Comparison of ENCODE assay signal across 11 mouse cellular contexts in the genomic region with DNA sequence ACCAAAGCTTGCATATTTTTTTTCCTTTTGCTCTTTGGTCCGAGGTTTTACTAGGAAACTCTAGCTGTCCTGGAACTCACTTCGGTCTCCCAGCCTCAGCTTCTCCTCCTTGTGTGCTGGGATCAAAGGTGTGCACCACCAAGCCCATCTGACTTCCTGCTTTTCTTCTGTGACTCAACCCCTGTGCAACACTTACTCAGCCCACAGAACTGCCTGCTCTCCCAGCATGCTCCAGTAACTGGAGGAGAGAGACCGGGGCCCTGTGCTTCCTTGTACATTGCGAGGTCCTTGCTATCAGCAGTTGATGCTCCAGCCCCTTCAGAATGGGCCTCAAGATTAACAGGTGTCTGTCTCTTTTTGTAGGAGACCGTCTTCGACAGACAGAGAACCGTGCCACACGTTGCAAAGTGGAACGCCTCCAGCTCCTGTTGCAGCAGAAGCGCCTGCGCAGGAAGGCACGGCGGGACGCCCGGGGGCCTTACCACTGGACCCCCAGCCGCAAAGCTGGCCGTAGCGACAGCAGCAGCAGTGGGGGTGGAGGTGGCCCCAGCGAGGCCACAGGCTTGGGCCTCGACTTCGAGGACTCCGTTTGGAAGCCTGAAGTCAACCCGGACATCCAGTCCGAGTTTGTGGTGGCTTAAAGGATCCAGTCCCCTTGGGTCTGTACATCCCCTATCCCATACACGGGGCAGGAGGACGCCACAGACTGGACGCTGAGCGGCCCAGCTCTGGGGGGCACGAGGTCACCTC. TPM values are rescaled to one million over a fixed set of nuclear protein-coding genes. Genes with fewer than 3 reads are reported as not detected.
DNase-seq lines count a peak whose midpoint lies in the region; ATAC-seq and TF ChIP-seq lines count a peak whose summit lies in the region.
"Had no signal": no experiment of that assay in that cellular context is flagged by ENCODE, and none has a peak within 500 bp of the region (broad histone marks: within the 10 kb centered on the region; RNA-seq: fewer than 3 reads in every experiment).

No protein-coding gene starts in this region.

- no peak for TF ChIP-seq CTCF in E14TG2a.4 (conservative IDR thresholded peaks at IDR 0.05; ENCODE audit: low read length)
- TF ChIP-seq CTCF in liver, postnatal 0 days (IDR thresholded peaks at IDR 0.05; ENCODE audit: low read depth), result no peak

- peaks cover 44 to 85% of the 10 kb centered on the region in 2 experiments for H3K4me1 ChIP-seq in heart, embryonic 14.5 days (ENCODE audit: control insufficient read depth in 2 of 2, insufficient read depth in 2 of 2, low read length in 2 of 2)
- H3K4me1 ChIP-seq in E14TG2a.4 (replicated peaks; ENCODE audit: low read depth, low read length), result peaks cover 93% of the 10 kb centered on the region
- H3K4me1 ChIP-seq in forebrain, embryonic 15.5 days, result peaks cover 92% of the 10 kb centered on the region
- H3K4me1 ChIP-seq in liver, postnatal 0 days (ENCODE audit: insufficient read depth), result peaks cover 76% of the 10 kb centered on the region

- H3K36me3 ChIP-seq in heart, embryonic 14.5 days (ENCODE audit: control insufficient read depth, insufficient read depth, low read length), result peaks cover 66% of the 10 kb centered on the region
- peaks cover 65% of the 10 kb centered on the region for H3K36me3 ChIP-seq in E14TG2a.4 (ENCODE audit: insufficient read depth, low read length)
- H3K36me3 ChIP-seq in forebrain, embryonic 15.5 days, result peaks cover 56% of the 10 kb centered on the region
- peaks cover 58% of the 10 kb centered on the region for H3K36me3 ChIP-seq in liver, postnatal 0 days (replicated peaks; ENCODE audit: insufficient read depth, low read length)

- no peak overlapping the region for H3K4me3 ChIP-seq in heart, embryonic 14.5 days (ENCODE audit: control insufficient read depth in 1 of 2, insufficient read depth in 1 of 2, low read depth in 1 of 2, low read length in 2 of 2)
- peak overlapping the region; percentile 20; the same call in 1 of the 2 replicates for H3K4me3 ChIP-seq in E14TG2a.4 (replicated peaks; ENCODE audit: low read length)
- H3K4me3 ChIP-seq in forebrain, embryonic 15.5 days, result no peak overlapping the region
- H3K4me3 ChIP-seq in liver, postnatal 0 days (ENCODE audit: low read depth, low read length), result no peak overlapping the region

- peak overlapping the region in 1 of 2 experiments; percentile 99; a peak in 2 of 4 replicates for H3K27ac ChIP-seq in heart, embryonic 14.5 days (replicated peaks in 1 of 2; ENCODE audit: control insufficient read depth in 1 of 2, insufficient read depth in 1 of 2, low read depth in 2 of 2, low read length in 2 of 2)
- peak overlapping the region; percentile 91 for H3K27ac ChIP-seq in forebrain, embryonic 15.5 days (replicated peaks)
- H3K27ac ChIP-seq in liver, postnatal 0 days (ENCODE audit: low read depth), result peak overlapping the region; percentile 92
- H3K27ac ChIP-seq: liver, embryonic 14.5 days had no signal

- H3K9ac ChIP-seq in heart, embryonic 14.5 days (ENCODE audit: low read length), result peak overlapping the region; percentile 22; the same call in 1 of the 2 replicates
- H3K9ac ChIP-seq in forebrain, embryonic 15.5 days (replicated peaks), result no peak overlapping the region
- no peak overlapping the region for H3K9ac ChIP-seq in liver, postnatal 0 days (replicated peaks)
- H3K9ac ChIP-seq: liver, embryonic 14.5 days had no signal

- no peak for DNase-seq in heart, postnatal 4 days
- no peak for DNase-seq in liver, postnatal 0 days
- DNase-seq in thymus, postnatal 0 days (ENCODE audit: low spot score), result no peak
- no peak for DNase-seq in c-Kit-positive CD71-positive TER-119-positive erythroid progenitor cells, embryonic 14.5 days (ENCODE audit: low spot score)
- no peak for DNase-seq in gastrocnemius, adult 8-10 months (ENCODE audit: low spot score in 2 of 2)
- DNase-seq: embryo, embryonic 11 days; thymus, postnatal 4 days had no signal

- no peak overlapping the region for H3K4me2 ChIP-seq in heart, embryonic 14.5 days (ENCODE audit: low read length)
- H3K4me2 ChIP-seq in forebrain, embryonic 15.5 days (replicated peaks), result no peak overlapping the region
- no peak overlapping the region for H3K4me2 ChIP-seq in liver, postnatal 0 days (ENCODE audit: low read depth, low read length)

- WGBS in heart, embryonic 14.5 days, result 81% methylated on average over 29 of the region's 29 CpGs
- WGBS in forebrain, embryonic 15.5 days, result 82% methylated on average over 29 of the region's 29 CpGs
- WGBS in liver, postnatal 0 days (ENCODE audit: insufficient replicate concordance), result 80% methylated on average over 29 of the region's 29 CpGs

- no peak for ATAC-seq in heart, embryonic 14.5 days (ENCODE audit: insufficient number of reproducible peaks, insufficient read depth, low FRiP score, low read depth)
- no peak for ATAC-seq in forebrain, embryonic 15.5 days (replicated peaks)
- no peak for ATAC-seq in liver, postnatal 0 days

- TF ChIP-seq EP300 in liver, postnatal 0 days (IDR thresholded peaks at IDR 0.05; ENCODE audit: low read depth), result no peak

- no peaks in the 10 kb centered on the region for H3K9me3 ChIP-seq in heart, embryonic 14.5 days (ENCODE audit: control insufficient read depth, low read length)
- H3K9me3 ChIP-seq in E14TG2a.4 (ENCODE audit: low read length), result no peaks in the 10 kb centered on the region
- H3K9me3 ChIP-seq in forebrain, embryonic 15.5 days, result no peaks in the 10 kb centered on the region
- H3K9me3 ChIP-seq in liver, postnatal 0 days (ENCODE audit: low read length), result no peaks in the 10 kb centered on the region

- no peaks in the 10 kb centered on the region for H3K27me3 ChIP-seq in heart, embryonic 14.5 days (ENCODE audit: control insufficient read depth, insufficient read depth, low read length)
- no peaks in the 10 kb centered on the region for H3K27me3 ChIP-seq in E14TG2a.4 (ENCODE audit: insufficient read depth, low read length)
- H3K27me3 ChIP-seq in forebrain, embryonic 15.5 days, result no peaks in the 10 kb centered on the region
- H3K27me3 ChIP-seq in liver, postnatal 0 days (ENCODE audit: insufficient read depth, low read length), result no peaks in the 10 kb centered on the region

RNA-seq across cellular contexts. Expression of gene Midn, which starts 8.1 kb away (rescaled TPM):
- polyA plus RNA-seq in heart, embryonic 14.5 days (2014; fragmentation: Nextera tagmentation; extraction: Ambion mirVana), result 21.2 and 25.8 TPM in 2 replicates
- total RNA-seq in heart, postnatal 4 days (2021), result 100 to 1,000 TPM; 145 to 163 TPM
- 33.0 and 34.9 TPM in 2 replicates for polyA plus RNA-seq in forebrain, embryonic 15.5 days (2015; fragmentation: Nextera tagmentation; extraction: Ambion mirVana)
- 3.0 and 4.3 TPM in 2 replicates for polyA plus RNA-seq in liver, postnatal 0 days (2015; fragmentation: Nextera tagmentation; extraction: Ambion mirVana)
- polyA plus RNA-seq in thymus, postnatal 0 days (2015; fragmentation: Nextera tagmentation; extraction: Ambion mirVana), result 13.1 and 18.8 TPM in 2 replicates
- total RNA-seq in gastrocnemius, adult 8-10 months (2022), result 10 to 100 TPM; 20.8 to 36.0 (median 29.5) TPM

RNA-seq across cellular contexts. Expression of gene Cirbp, which starts 9.6 kb away (rescaled TPM):
- 79.4 and 80.7 TPM in 2 replicates for polyA plus RNA-seq in heart, embryonic 14.5 days (2014; fragmentation: Nextera tagmentation; extraction: Ambion mirVana)
- total RNA-seq in heart, postnatal 4 days (2021), result 100 to 1,000 TPM; 163 to 193 TPM
- 350 and 358 TPM in 2 replicates for polyA plus RNA-seq in forebrain, embryonic 15.5 days (2015; fragmentation: Nextera tagmentation; extraction: Ambion mirVana)
- 87.0 and 93.3 TPM in 2 replicates for polyA plus RNA-seq in liver, postnatal 0 days (2015; fragmentation: Nextera tagmentation; extraction: Ambion mirVana)
- 226 and 376 TPM in 2 replicates for polyA plus RNA-seq in thymus, postnatal 0 days (2015; fragmentation: Nextera tagmentation; extraction: Ambion mirVana)
- 10 to 100 TPM; 23.4 to 49.1 (median 31.4) TPM for total RNA-seq in gastrocnemius, adult 8-10 months (2022)

RNA-seq across cellular contexts. Expression of gene Cbarp, which starts 15.5 kb away (rescaled TPM):
- 1.6 and 2.6 TPM in 2 replicates for polyA plus RNA-seq in heart, embryonic 14.5 days (2014; fragmentation: Nextera tagmentation; extraction: Ambion mirVana)
- 1 to 10 TPM; 3.7 to 5.1 TPM for total RNA-seq in heart, postnatal 4 days (2021)
- 29.7 and 39.5 TPM in 2 replicates for polyA plus RNA-seq in forebrain, embryonic 15.5 days (2015; fragmentation: Nextera tagmentation; extraction: Ambion mirVana)
- polyA plus RNA-seq in liver, postnatal 0 days (2015; fragmentation: Nextera tagmentation; extraction: Ambion mirVana), result 0.11 and 0.18 TPM in 2 replicates
- 3.5 and 4.3 TPM in 2 replicates for polyA plus RNA-seq in thymus, postnatal 0 days (2015; fragmentation: Nextera tagmentation; extraction: Ambion mirVana)
- 1 to 10 TPM; 1.9 to 4.0 (median 2.9) TPM for total RNA-seq in gastrocnemius, adult 8-10 months (2022)

RNA-seq across cellular contexts. Expression of gene 1600002K03Rik, which starts 16.6 kb away (rescaled TPM):
- 7.7 and 11.1 TPM in 2 replicates for polyA plus RNA-seq in heart, embryonic 14.5 days (2014; fragmentation: Nextera tagmentation; extraction: Ambion mirVana)
- 1 to 10 TPM; 1.9 to 4.9 TPM for total RNA-seq in heart, postnatal 4 days (2021)
- 9.7 and 12.7 TPM in 2 replicates for polyA plus RNA-seq in forebrain, embryonic 15.5 days (2015; fragmentation: Nextera tagmentation; extraction: Ambion mirVana)
- 6.7 and 6.8 TPM in 2 replicates for polyA plus RNA-seq in liver, postnatal 0 days (2015; fragmentation: Nextera tagmentation; extraction: Ambion mirVana)
- polyA plus RNA-seq in thymus, postnatal 0 days (2015; fragmentation: Nextera tagmentation; extraction: Ambion mirVana), result 15.3 and 15.4 TPM in 2 replicates
- total RNA-seq in gastrocnemius, adult 8-10 months (2022), result 1 to 10 TPM; 4.3 to 7.8 (median 6.9) TPM

RNA-seq across cellular contexts. Expression of gene Atp5d, which starts 17.7 kb away (rescaled TPM):
- 988 and 1,015 TPM in 2 replicates for polyA plus RNA-seq in heart, embryonic 14.5 days (2014; fragmentation: Nextera tagmentation; extraction: Ambion mirVana)
- 1,000 to 10,000 TPM in 1 of 2 experiments, 100 to 1,000 TPM in 1; 966 to 1,003 TPM for total RNA-seq in heart, postnatal 4 days (2021)
- 437 and 444 TPM in 2 replicates for polyA plus RNA-seq in forebrain, embryonic 15.5 days (2015; fragmentation: Nextera tagmentation; extraction: Ambion mirVana)
- polyA plus RNA-seq in liver, postnatal 0 days (2015; fragmentation: Nextera tagmentation; extraction: Ambion mirVana), result 537 and 576 TPM in 2 replicates
- 588 TPM in 2 replicates for polyA plus RNA-seq in thymus, postnatal 0 days (2015; fragmentation: Nextera tagmentation; extraction: Ambion mirVana)
- 100 to 1,000 TPM; 525 to 571 (median 544) TPM for total RNA-seq in gastrocnemius, adult 8-10 months (2022)
